Mouse (Mus musculus) c-Kit-positive CD71-negative TER-119-negative erythroid progenitor cells, embryonic 14.5 days (primary cell): ENCODE measurements around the gene Rbbp4.
A peak's percentile ranks its signal among the peaks of the same experiment; 100 is the strongest.

Experiments used
- DNase-seq: peaks from one replicate; pipeline ENCODE4 v3.0.0-alpha.2; 2013; ENCODE audit warnings: low read depth

The Rbbp4 gene

GRCm38 (mm10) chr4:129353176-129353575 lies 18.0 kb upstream of the Rbbp4 start:
- no peak for DNase-seq

GRCm38 (mm10) chr4:129351111-129351510 lies 15.9 kb upstream of the Rbbp4 start:
- DNase-seq: no peak

- DNase-seq: peak; percentile 73
Observed at GRCm38 (mm10) chr4:129350644-129351043, 15.5 kb upstream of the Rbbp4 start.

GRCm38 (mm10) chr4:129346481-129347154 lies 11.4 kb upstream of the Rbbp4 start:
- DNase-seq: no peak

- no peak for DNase-seq
Observed at GRCm38 (mm10) chr4:129342705-129343104, 7.5 kb upstream of the Rbbp4 start.

GRCm38 (mm10) chr4:129341888-129342287 lies 6.7 kb upstream of the Rbbp4 start:
- no peak for DNase-seq

GRCm38 (mm10) chr4:129339743-129340142 lies 4.6 kb upstream of the Rbbp4 start:
- no peak for DNase-seq

GRCm38 (mm10) chr4:129336291-129336690 lies 1.1 kb upstream of the Rbbp4 start:
- DNase-seq: no peak

- DNase-seq: no peak
Observed at GRCm38 (mm10) chr4:129334677-129335215, 424 bp downstream of the Rbbp4 start.

- DNase-seq: no peak
Observed at GRCm38 (mm10) chr4:129332846-129333245, 2.3 kb downstream of the Rbbp4 start.

- no peak for DNase-seq
Observed at GRCm38 (mm10) chr4:129326191-129326590, 9.0 kb downstream of the Rbbp4 start.

- DNase-seq: no peak
Observed at GRCm38 (mm10) chr4:129324756-129325155, 10.4 kb downstream of the Rbbp4 start.

GRCm38 (mm10) chr4:129323491-129323890 lies 11.7 kb downstream of the Rbbp4 start:
- DNase-seq: no peak

- DNase-seq: no peak
Observed at GRCm38 (mm10) chr4:129322042-129322441, 13.1 kb downstream of the Rbbp4 start.

GRCm38 (mm10) chr4:129320876-129321275 lies 14.3 kb downstream of the Rbbp4 start:
- DNase-seq: no peak

- no peak for DNase-seq
Observed at GRCm38 (mm10) chr4:129313886-129314285, 21.3 kb downstream of the Rbbp4 start.

GRCm38 (mm10) chr4:129307936-129308335 lies 27.2 kb downstream of the Rbbp4 start:
- DNase-seq: no peak

GRCm38 (mm10) chr4:129304306-129304705 lies 30.9 kb downstream of the Rbbp4 start:
- no peak for DNase-seq

- DNase-seq: no peak
Observed at GRCm38 (mm10) chr4:129303816-129304215, 31.4 kb downstream of the Rbbp4 start.

- DNase-seq: no peak
Observed at GRCm38 (mm10) chr4:129303401-129303800, 31.8 kb downstream of the Rbbp4 start.

- DNase-seq: no peak
Observed at GRCm38 (mm10) chr4:129299121-129299520, 36.0 kb downstream of the Rbbp4 start.

- DNase-seq: no peak
Observed at GRCm38 (mm10) chr4:129297724-129298123, 37.4 kb downstream of the Rbbp4 start.

GRCm38 (mm10) chr4:129296066-129296465 lies 39.1 kb downstream of the Rbbp4 start:
- no peak for DNase-seq

- no peak for DNase-seq
Observed at GRCm38 (mm10) chr4:129295188-129295587, 40.0 kb downstream of the Rbbp4 start.
